Mouse (Mus musculus): ENCODE results near the gene Zfp655. TPM values are rescaled to one million over a fixed set of nuclear protein-coding genes. Genes with fewer than 3 reads are reported as not detected.
A peak's percentile ranks its signal among the peaks of the same experiment; 100 is the strongest.

Zfp655 gene
- polyA plus RNA-seq, 1 experiment from 2014 or later, result 30.6 TPM

DNA sequence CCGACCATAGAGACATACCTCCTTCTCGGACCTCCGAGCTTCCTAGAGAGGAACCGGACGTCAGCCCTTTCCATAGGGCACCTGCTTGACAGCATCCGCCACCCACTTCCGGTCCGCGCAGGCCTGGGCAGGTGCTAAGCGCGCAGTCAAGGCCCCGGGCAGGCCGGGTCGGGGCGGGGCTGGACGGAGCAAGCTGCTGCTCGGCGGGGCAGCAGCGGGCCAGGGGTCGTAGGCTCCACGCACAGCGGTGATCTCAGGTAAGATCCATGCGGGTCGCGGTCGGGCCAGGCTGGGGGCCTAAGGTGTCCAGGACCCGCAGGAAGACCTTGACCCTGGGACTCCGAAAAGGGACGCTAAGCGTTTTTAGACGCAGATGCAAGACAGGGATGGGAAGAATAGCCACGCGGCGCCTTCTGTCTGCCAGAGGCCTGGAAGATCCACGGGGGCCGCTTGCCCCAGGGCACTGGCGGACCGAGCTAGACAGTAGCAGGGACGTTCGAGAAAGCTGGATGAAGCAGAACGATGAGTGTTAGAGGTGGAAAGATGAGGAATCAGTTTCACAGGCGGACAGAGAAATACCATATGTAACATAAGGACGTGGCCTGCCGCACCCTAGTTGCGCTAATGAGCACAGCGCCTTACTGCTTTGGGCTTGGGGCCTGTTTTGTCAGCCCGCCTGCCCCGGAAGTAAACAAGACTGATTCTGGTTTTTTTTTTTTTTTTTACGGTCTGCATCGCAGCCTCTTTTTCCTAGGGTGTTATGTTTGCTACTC, 49.0 kb downstream of the Zfp655 start, which contains the start of gene Zscan25:
Gene Zscan25, plus strand, starts transcription at position 130 of the 773 bp plus-strand sequence.
- H3K27ac ChIP-seq, result peak within 1 kb of the TSS; percentile 89
- H3K9ac ChIP-seq (ENCODE audit: low read depth, low read length), result peak within 1 kb of the TSS; percentile 86
- TF ChIP-seq CTCF (IDR thresholded peaks at IDR 0.05; ENCODE audit: low read depth), result peak; percentile 4; the same call in 1 of the 2 replicates
- H3K9me3 ChIP-seq (replicated peaks; ENCODE audit: low read length), result no peaks in the 10 kb centered on the region
- peak within 1 kb of the TSS; percentile 70 for H3K4me2 ChIP-seq (ENCODE audit: low read length)
- DNase-seq (ENCODE audit: low spot score) (peak; percentile 96), ATAC-seq (replicated peaks; ENCODE audit: low FRiP score, low read depth) (peak; percentile 100)
- H3K4me1 ChIP-seq (replicated peaks; ENCODE audit: insufficient read depth, low read length), result no peaks in the 10 kb centered on the region
- H3K4me3 ChIP-seq (replicated peaks; ENCODE audit: low read depth, low read length), result peak within 1 kb of the TSS; percentile 65
- H3K36me3 ChIP-seq (ENCODE audit: insufficient read depth, low read length), result peaks cover 22% of the 10 kb centered on the region
- under 1% methylated on average over 50 of the region's 50 CpGs for WGBS
- H3K27me3 ChIP-seq (ENCODE audit: insufficient read depth, low read length), result no peaks in the 10 kb centered on the region

DNA sequence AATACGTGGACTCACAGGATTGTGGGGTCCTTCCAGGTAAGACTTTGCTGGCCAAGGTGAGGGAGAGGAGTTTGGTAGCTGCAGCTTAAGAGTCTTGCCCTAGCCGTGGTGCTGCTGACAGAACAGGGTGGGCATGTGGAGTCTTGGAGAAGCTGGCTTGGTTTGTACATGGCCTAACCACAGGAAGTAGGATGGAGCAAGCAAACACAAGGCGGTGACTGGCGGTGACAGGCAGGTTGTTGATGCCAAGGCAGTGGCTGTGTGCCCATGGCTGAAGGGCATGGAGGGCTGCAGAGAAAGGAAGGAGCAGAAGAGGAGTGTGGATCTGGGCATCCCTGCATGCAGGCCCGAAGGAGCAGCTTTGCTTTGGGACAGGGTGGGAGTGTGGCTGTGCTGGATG, 56.9 kb downstream of the Zfp655 start:
- WGBS, result 95% methylated on average over 5 of the region's 5 CpGs
- no peak for TF ChIP-seq CTCF (IDR thresholded peaks at IDR 0.05; ENCODE audit: low read depth)
- Histone ChIP-seq H3K4me1 (replicated peaks; ENCODE audit: insufficient read depth, low read length) (no peaks in the 10 kb centered on the region), H3K4me3 (replicated peaks; ENCODE audit: low read depth, low read length) (no peak overlapping the region), H3K27me3 (ENCODE audit: insufficient read depth, low read length) (no peaks in the 10 kb centered on the region), H3K36me3 (ENCODE audit: insufficient read depth, low read length) (peaks cover 51% of the 10 kb centered on the region), H3K27ac (no peak overlapping the region), H3K9ac (ENCODE audit: low read depth, low read length) (no peak overlapping the region), H3K4me2 (ENCODE audit: low read length) (no peak overlapping the region), H3K9me3 (replicated peaks; ENCODE audit: low read length) (no peaks in the 10 kb centered on the region)
- ATAC-seq (replicated peaks; ENCODE audit: low FRiP score, low read depth) (no peak), DNase-seq (ENCODE audit: low spot score) (no peak)

DNA sequence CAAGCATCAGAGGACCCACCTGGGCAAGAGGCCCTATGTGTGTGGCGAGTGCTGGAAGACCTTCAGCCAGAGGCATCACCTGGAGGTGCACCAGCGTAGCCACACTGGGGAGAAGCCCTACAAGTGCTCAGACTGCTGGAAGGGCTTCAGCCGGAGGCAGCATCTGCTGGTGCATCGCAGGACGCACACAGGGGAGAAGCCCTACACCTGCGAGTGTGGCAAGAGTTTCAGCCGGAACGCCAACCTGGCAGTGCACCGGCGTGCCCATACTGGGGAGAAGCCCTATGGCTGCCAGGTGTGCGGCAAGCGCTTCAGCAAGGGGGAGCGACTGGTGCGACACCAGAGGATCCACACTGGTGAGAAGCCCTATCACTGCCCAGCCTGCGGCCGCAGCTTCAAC, 59.2 kb downstream of the Zfp655 start:
- H3K27me3 ChIP-seq (ENCODE audit: insufficient read depth, low read length), result no peaks in the 10 kb centered on the region
- H3K36me3 ChIP-seq (ENCODE audit: insufficient read depth, low read length), result peaks cover 33% of the 10 kb centered on the region
- ATAC-seq (replicated peaks; ENCODE audit: low FRiP score, low read depth), result no peak
- H3K4me1 ChIP-seq (replicated peaks; ENCODE audit: insufficient read depth, low read length), result no peaks in the 10 kb centered on the region
- DNase-seq (ENCODE audit: low spot score), result no peak
- H3K4me3 ChIP-seq (replicated peaks; ENCODE audit: low read depth, low read length), result no peak overlapping the region
- H3K27ac ChIP-seq, result no peak overlapping the region
- no peak for TF ChIP-seq CTCF (IDR thresholded peaks at IDR 0.05; ENCODE audit: low read depth)
- no peak overlapping the region for H3K9ac ChIP-seq (ENCODE audit: low read depth, low read length)
- 96% methylated on average over 16 of the region's 16 CpGs for WGBS
- no peaks in the 10 kb centered on the region for H3K9me3 ChIP-seq (replicated peaks; ENCODE audit: low read length)
- no peak overlapping the region for H3K4me2 ChIP-seq (ENCODE audit: low read length)

DNA sequence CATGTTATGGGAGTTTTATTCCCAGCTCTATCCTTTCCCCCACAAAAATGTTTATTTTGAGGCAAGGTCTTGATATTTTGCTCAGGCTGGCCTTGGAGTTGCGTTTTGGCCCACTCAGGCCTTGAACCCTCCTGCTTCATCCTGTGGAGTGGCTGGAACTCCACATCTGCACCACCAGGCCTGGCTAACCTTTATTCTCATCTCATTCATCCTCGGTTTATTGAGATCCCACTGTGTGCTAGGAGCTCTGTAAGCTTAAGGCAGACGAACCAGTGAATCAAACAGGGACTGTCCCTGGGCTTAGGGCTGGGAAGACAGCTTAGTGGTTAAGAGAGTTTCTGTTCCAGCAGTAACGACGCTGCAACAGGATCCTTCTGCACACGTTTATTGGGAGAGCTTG, 60.9 kb downstream of the Zfp655 start:
- Histone ChIP-seq H3K27me3 (ENCODE audit: insufficient read depth, low read length) (no peaks in the 10 kb centered on the region), H3K36me3 (ENCODE audit: insufficient read depth, low read length) (peaks cover 23% of the 10 kb centered on the region), H3K4me3 (replicated peaks; ENCODE audit: low read depth, low read length) (no peak overlapping the region), H3K27ac (no peak overlapping the region), H3K4me2 (ENCODE audit: low read length) (no peak overlapping the region), H3K4me1 (replicated peaks; ENCODE audit: insufficient read depth, low read length) (no peaks in the 10 kb centered on the region), H3K9ac (ENCODE audit: low read depth, low read length) (no peak overlapping the region), H3K9me3 (replicated peaks; ENCODE audit: low read length) (no peaks in the 10 kb centered on the region)
- ATAC-seq (replicated peaks; ENCODE audit: low FRiP score, low read depth), result no peak
- no peak for TF ChIP-seq CTCF (IDR thresholded peaks at IDR 0.05; ENCODE audit: low read depth)
- 94% methylated on average over 6 of the region's 6 CpGs for WGBS
- DNase-seq (ENCODE audit: low spot score), result no peak

Other genes with a start within 250 kb of the Zfp655 start
- not detected in 2 replicates for gene Gm4871, start 199.0 kb upstream of the Zfp655 start, polyA plus RNA-seq (2015; fragmentation: Nextera tagmentation; extraction: Ambion mirVana)
- gene 1700018F24Rik, start 188.7 kb upstream of the Zfp655 start, polyA plus RNA-seq (2015; fragmentation: Nextera tagmentation; extraction: Ambion mirVana), result not detected in 2 replicates
- 145 and 156 TPM in 2 replicates for gene Arpc1a, start 147.9 kb upstream of the Zfp655 start, polyA plus RNA-seq (2015; fragmentation: Nextera tagmentation; extraction: Ambion mirVana)
- not detected in 2 replicates for gene Kpna7, start 147.7 kb upstream of the Zfp655 start, polyA plus RNA-seq (2015; fragmentation: Nextera tagmentation; extraction: Ambion mirVana)
- 261 and 283 TPM in 2 replicates for gene Arpc1b, start 117.5 kb upstream of the Zfp655 start, polyA plus RNA-seq (2015; fragmentation: Nextera tagmentation; extraction: Ambion mirVana)
- 89.9 and 95.7 TPM in 2 replicates for gene Pdap1, start 91.5 kb upstream of the Zfp655 start, polyA plus RNA-seq (2015; fragmentation: Nextera tagmentation; extraction: Ambion mirVana)
- 185 and 186 TPM in 2 replicates for gene Bud31, start 91.4 kb upstream of the Zfp655 start, polyA plus RNA-seq (2015; fragmentation: Nextera tagmentation; extraction: Ambion mirVana)
- gene Ptcd1, start 64.6 kb upstream of the Zfp655 start, polyA plus RNA-seq (2015; fragmentation: Nextera tagmentation; extraction: Ambion mirVana), result 14.7 and 15.2 TPM in 2 replicates
- 35.5 and 38.5 TPM in 2 replicates for gene Cpsf4, start 64.5 kb upstream of the Zfp655 start, polyA plus RNA-seq (2015; fragmentation: Nextera tagmentation; extraction: Ambion mirVana)
- gene Atp5j2, start 39.7 kb upstream of the Zfp655 start, polyA plus RNA-seq (2015; fragmentation: Nextera tagmentation; extraction: Ambion mirVana), result 678 and 711 TPM in 2 replicates
- 10.1 and 11.5 TPM in 2 replicates for gene Zkscan14, start 29.8 kb upstream of the Zfp655 start, polyA plus RNA-seq (2015; fragmentation: Nextera tagmentation; extraction: Ambion mirVana)
- gene Zkscan5, start 27.2 kb upstream of the Zfp655 start, polyA plus RNA-seq (2015; fragmentation: Nextera tagmentation; extraction: Ambion mirVana), result 10.4 and 10.8 TPM in 2 replicates
- 0.26 and 0.57 TPM in 2 replicates for gene Zscan25, start 48.8 kb downstream of the Zfp655 start, polyA plus RNA-seq (2015; fragmentation: Nextera tagmentation; extraction: Ambion mirVana)
- gene Cyp3a57, start 113.6 kb downstream of the Zfp655 start, polyA plus RNA-seq (2015; fragmentation: Nextera tagmentation; extraction: Ambion mirVana), result 0.09 and 0.16 TPM in 2 replicates
- gene Cyp3a16, start 238.0 kb downstream of the Zfp655 start, polyA plus RNA-seq (2015; fragmentation: Nextera tagmentation; extraction: Ambion mirVana), result not detected in 2 replicates

All from kidney, postnatal 0 days (tissue).